Mouse (Mus musculus): ENCODE measurements around the gene Lrrc10. TPM values are rescaled to one million over a fixed set of nuclear protein-coding genes. Genes with fewer than 3 reads are reported as not detected.
A peak's percentile ranks its signal among the peaks of the same experiment; 100 is the strongest.
"Not testable (repeated sequence)": the region's sequence is repeated elsewhere in the genome, so short reads cannot be mapped to it uniquely, and the experiment has no call there.

Gene Lrrc10
- polyA plus RNA-seq, 1 experiment from 2014 or later = not detected

DNA sequence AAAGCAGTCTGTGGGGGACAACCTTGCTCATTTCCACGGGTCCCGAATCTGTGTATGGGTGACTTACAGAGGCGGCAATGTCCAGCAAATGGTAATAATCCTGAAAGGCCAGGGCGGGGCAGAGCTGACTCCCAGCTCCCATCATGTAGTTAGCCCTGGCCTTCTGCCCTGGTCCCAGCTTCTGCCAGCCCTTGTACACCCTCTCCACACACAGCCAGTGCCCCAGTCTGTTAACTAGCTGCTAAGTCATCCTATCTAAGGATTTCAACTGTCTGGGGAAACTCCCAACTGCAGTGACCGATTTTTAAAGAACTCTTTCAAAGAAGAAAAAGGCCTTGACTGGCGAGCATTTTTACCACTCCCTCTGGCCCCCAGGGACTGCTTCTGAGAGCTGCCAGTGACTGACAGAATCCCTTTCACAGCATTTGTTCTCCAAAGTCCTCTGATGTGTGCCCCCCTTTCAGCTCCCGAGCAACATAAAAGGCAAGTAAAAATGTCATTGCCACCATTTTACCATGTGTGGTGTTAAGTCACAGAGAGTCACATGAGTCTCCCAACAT is 26.8 kb upstream of the Lrrc10 start:
- H3K9ac ChIP-seq = no peak overlapping the region
- no peaks in the 10 kb centered on the region for H3K9me3 ChIP-seq (replicated peaks)
- H3K27ac ChIP-seq = no peak overlapping the region
- H3K4me3 ChIP-seq = no peak overlapping the region
- H3K27me3 ChIP-seq = no peaks in the 10 kb centered on the region; the same call in 1 of the 2 replicates
- 37% methylated on average over 7 of the region's 7 CpGs for WGBS
- ATAC-seq (ENCODE audit: low FRiP score) = no peak
- no peaks in the 10 kb centered on the region for H3K36me3 ChIP-seq
- no peak overlapping the region for H3K4me2 ChIP-seq (replicated peaks)
- peaks cover 23% of the 10 kb centered on the region for H3K4me1 ChIP-seq

DNA sequence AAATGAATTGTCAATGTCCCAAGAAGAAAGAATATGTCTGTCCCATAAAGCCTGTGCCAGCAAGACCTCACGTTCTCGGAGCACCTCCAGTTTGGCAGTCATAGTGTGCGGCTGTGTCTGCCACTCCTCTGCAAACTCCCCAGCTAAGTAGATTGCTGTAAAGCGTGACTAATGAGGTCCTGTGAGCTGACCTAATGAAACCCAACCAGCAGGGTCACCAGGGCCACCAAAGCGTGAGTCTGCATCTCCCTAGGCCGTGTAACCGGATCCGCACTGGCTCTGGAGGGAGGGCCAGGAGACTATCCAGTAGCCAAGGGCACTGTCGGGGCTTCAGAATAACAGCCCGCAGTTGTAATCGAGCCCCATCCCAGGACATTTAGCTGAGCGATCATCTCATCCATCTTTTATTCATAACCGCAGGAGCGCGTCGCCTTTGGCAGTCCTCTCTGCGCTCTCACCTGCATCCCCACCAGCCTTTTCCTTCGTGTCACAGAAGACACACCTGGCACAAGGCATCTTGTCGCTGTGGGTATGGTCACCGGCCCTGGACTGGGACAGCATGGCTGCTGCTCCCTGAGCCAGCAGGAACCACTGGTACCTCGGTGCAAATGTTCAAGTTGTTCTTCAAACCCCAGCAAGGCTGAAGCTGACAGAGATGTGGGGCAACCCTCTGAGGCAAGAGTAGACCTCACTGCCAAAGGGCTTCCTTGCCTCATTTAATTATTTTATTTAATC is 24.0 kb upstream of the Lrrc10 start:
- 22% methylated on average over 21 of the region's 21 CpGs for WGBS
- Histone ChIP-seq H3K27me3 (peaks cover 8% of the 10 kb centered on the region; the same call in 1 of the 2 replicates), H3K9me3 (replicated peaks) (no peaks in the 10 kb centered on the region), H3K27ac (no peak overlapping the region), H3K36me3 (no peaks in the 10 kb centered on the region), H3K4me3 (no peak overlapping the region), H3K9ac (no peak overlapping the region), H3K4me2 (replicated peaks) (peak overlapping the region; percentile 11; the same call in 1 of the 2 replicates), H3K4me1 (peaks cover 22% of the 10 kb centered on the region)
- peak; percentile 74 for ATAC-seq (ENCODE audit: low FRiP score)

DNA sequence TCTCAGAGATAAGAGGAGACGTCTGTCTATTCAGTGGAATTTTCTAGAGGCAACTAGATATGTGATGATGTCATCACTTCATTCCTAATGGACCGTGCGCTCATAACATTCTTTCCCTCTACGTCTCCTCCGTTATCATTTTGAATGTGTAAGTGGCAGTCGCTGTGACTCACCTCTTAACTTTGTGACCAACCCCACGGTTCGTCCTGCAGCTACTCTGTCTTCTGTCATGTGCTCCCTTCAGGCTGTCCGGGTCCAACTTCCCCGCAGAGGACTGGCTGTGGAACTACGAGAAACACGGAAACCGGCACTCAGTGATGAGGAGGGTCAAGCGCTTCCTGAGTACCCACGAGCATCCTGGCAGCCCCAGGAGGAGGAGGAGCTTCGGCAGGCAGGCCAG is 21.4 kb upstream of the Lrrc10 start:
- WGBS = 60% methylated on average over 16 of the region's 16 CpGs
- no peak overlapping the region for H3K9ac ChIP-seq

DNA sequence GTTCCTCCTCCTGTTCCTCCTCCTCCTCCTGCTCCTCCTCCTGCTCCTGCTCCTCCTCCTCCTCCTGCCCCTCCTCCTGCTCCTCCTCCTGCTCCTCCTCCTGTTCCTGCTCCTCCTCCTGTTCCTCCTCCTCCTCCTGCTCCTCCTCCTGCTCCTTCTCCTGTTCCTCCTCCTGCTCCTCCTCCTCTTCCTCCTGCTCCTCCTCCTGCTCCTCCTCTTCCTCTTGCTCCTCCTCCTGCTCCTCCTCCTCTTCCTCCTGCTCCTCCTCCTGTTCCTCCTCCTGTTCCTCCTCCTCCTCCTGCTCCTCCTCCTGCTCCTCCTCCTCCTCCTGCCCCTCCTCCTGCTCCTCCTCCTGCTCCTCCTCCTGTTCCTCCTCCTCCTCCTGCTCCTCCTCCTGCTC is 19.4 kb upstream of the Lrrc10 start:
- H3K27ac ChIP-seq; H3K27me3 ChIP-seq; H3K36me3 ChIP-seq; H3K9me3 ChIP-seq (replicated peaks); ATAC-seq (ENCODE audit: low FRiP score); H3K4me3 ChIP-seq; H3K4me2 ChIP-seq (replicated peaks); H3K9ac ChIP-seq: not testable (repeated sequence)
- H3K4me1 ChIP-seq = peaks cover 11% of the 10 kb centered on the region

More for the DNA sequence above, 21.4 kb upstream of the Lrrc10 start:
- ATAC-seq (ENCODE audit: low FRiP score) = no peak
- Histone ChIP-seq H3K4me3 (no peak overlapping the region), H3K27ac (no peak overlapping the region), H3K4me1 (peaks cover 13% of the 10 kb centered on the region), H3K27me3 (peaks cover 8% of the 10 kb centered on the region; the same call in 1 of the 2 replicates), H3K9me3 (replicated peaks) (no peaks in the 10 kb centered on the region), H3K4me2 (replicated peaks) (peak overlapping the region; percentile 23), H3K36me3 (no peaks in the 10 kb centered on the region)

DNA sequence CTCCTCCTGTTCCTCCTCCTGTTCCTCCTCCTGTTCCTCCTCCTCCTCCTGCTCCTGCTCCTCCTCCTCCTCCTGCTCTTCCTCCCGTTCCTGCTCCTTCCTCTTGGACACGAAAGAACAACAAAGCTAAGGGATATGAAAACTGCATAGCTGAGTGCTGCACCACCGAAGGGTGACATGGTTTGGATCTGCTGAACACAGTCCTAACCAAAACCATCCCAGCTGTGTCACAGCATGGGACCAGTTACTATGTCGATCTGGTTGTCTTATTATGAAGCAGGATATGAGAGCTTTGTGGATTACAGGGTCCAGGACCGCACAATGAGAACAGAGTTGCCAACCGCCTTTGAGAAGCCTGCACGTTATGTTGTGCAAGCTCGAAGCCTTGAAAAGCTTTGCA is 19.0 kb upstream of the Lrrc10 start:
- no peak overlapping the region for H3K9ac ChIP-seq
- no peaks in the 10 kb centered on the region for H3K36me3 ChIP-seq
- H3K9me3 ChIP-seq (replicated peaks) = no peaks in the 10 kb centered on the region
- ATAC-seq (ENCODE audit: low FRiP score) = no peak
- H3K4me1 ChIP-seq = peaks cover 7% of the 10 kb centered on the region
- no peak overlapping the region for H3K4me2 ChIP-seq (replicated peaks)
- no peak overlapping the region for H3K27ac ChIP-seq
- H3K27me3 ChIP-seq = peaks cover 8% of the 10 kb centered on the region; the same call in 1 of the 2 replicates
- H3K4me3 ChIP-seq = no peak overlapping the region
- WGBS = 73% methylated on average over 8 of the region's 8 CpGs

DNA sequence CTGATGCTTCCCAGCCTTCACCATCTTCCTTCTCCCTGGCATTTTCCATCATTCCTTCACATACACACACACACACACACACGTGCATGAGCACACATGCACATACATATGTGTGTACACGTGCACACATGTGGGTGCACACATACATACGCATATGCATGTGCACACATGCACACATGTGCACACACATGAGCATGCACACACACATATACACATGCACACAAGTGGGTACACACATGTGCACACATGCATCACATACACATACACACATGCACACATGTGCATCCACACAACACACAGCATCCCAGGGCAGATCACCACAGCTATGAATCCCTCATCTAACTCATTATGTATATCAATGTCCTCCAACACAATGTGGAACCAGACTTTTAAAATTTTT is 14.0 kb upstream of the Lrrc10 start:
- Histone ChIP-seq H3K4me1 (peaks cover 5% of the 10 kb centered on the region), H3K4me2 (replicated peaks) (no peak overlapping the region), H3K27ac (no peak overlapping the region), H3K4me3 (no peak overlapping the region), H3K9ac (no peak overlapping the region), H3K27me3 (no peaks in the 10 kb centered on the region), H3K36me3 (no peaks in the 10 kb centered on the region), H3K9me3 (replicated peaks) (no peaks in the 10 kb centered on the region)
- no peak for ATAC-seq (ENCODE audit: low FRiP score)
- 90% methylated on average over 3 of the region's 3 CpGs for WGBS

DNA sequence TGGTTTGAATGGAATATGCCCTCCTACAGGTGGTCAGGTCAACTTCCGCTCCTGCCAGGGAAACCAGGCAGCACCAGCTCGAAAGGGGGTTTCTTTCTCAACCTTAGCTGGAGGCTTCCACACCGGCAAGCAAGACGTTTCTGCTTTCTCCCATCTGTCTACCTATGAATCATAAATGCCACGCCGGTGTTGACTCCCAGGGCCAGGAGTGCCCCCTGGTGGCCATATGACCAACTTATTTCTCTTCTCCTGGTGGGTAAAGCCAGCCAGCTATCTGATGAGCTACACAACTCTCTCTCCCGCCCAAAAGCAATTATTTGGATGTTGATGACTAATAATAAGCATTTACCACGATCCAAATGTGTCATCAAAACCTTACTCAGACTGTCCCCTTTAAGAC is 11.4 kb upstream of the Lrrc10 start:
- peaks cover 5% of the 10 kb centered on the region for H3K4me1 ChIP-seq
- no peaks in the 10 kb centered on the region for H3K9me3 ChIP-seq (replicated peaks)
- no peak for ATAC-seq (ENCODE audit: low FRiP score)
- no peak overlapping the region for H3K27ac ChIP-seq
- H3K9ac ChIP-seq = no peak overlapping the region
- 34% methylated on average over 8 of the region's 8 CpGs for WGBS
- no peaks in the 10 kb centered on the region for H3K27me3 ChIP-seq
- H3K4me3 ChIP-seq = no peak overlapping the region
- H3K36me3 ChIP-seq = no peaks in the 10 kb centered on the region
- no peak overlapping the region for H3K4me2 ChIP-seq (replicated peaks)

DNA sequence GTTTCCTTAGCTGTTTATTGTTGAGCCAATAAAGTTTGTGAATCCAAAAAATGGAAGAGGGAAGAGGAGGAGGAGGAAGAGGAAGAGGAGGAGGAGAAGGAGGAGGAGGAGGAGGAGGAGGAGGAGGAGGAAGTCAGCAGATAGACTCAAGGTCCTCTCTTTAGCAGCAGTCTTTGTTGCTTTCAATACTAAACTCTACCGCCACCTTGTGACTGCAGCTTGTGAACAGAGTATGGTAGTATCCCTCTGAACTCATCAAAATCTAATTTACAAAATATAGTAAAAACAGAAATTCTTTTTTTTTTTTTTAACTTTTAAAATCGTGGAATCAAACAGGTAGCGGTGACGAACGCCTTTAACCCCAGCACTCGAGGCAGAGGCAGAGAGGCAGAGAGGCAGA is 4.8 kb upstream of the Lrrc10 start:
- no peak for ATAC-seq (ENCODE audit: low FRiP score)
- 66% methylated on average over 6 of the region's 6 CpGs for WGBS
- H3K36me3 ChIP-seq = no peaks in the 10 kb centered on the region
- no peak overlapping the region for H3K4me2 ChIP-seq (replicated peaks)
- no peak overlapping the region for H3K4me3 ChIP-seq
- H3K27me3 ChIP-seq = no peaks in the 10 kb centered on the region
- peaks cover 3% of the 10 kb centered on the region for H3K4me1 ChIP-seq
- H3K9me3 ChIP-seq (replicated peaks) = no peaks in the 10 kb centered on the region
- H3K9ac ChIP-seq = no peak overlapping the region
- no peak overlapping the region for H3K27ac ChIP-seq

DNA sequence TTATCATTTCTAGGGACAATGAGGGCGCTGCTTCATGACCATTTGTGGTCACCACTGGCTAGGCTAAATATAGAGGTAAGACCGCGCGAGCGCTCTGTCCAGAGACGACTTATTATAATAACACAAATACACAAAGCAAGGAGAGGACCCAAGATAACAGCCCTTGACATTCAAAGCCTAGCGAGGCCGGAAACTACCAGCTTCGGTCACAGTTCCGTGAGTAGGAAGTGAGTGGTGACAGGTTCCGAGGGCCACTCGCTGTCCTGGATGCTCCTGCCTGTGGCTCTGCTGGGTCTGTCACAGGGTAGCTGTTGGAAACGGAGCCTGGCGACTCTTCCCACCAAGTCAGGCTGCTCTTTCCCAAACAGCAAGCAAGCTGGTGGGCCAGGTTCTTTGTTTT is 2.8 kb upstream of the Lrrc10 start:
- H3K4me2 ChIP-seq (replicated peaks) = no peak overlapping the region
- no peak for ATAC-seq (ENCODE audit: low FRiP score)
- no peaks in the 10 kb centered on the region for H3K9me3 ChIP-seq (replicated peaks)
- H3K4me1 ChIP-seq = peaks cover 10% of the 10 kb centered on the region
- no peaks in the 10 kb centered on the region for H3K27me3 ChIP-seq
- H3K4me3 ChIP-seq = no peak overlapping the region
- no peak overlapping the region for H3K9ac ChIP-seq
- WGBS = 88% methylated on average over 14 of the region's 14 CpGs
- no peaks in the 10 kb centered on the region for H3K36me3 ChIP-seq
- no peak overlapping the region for H3K27ac ChIP-seq

DNA sequence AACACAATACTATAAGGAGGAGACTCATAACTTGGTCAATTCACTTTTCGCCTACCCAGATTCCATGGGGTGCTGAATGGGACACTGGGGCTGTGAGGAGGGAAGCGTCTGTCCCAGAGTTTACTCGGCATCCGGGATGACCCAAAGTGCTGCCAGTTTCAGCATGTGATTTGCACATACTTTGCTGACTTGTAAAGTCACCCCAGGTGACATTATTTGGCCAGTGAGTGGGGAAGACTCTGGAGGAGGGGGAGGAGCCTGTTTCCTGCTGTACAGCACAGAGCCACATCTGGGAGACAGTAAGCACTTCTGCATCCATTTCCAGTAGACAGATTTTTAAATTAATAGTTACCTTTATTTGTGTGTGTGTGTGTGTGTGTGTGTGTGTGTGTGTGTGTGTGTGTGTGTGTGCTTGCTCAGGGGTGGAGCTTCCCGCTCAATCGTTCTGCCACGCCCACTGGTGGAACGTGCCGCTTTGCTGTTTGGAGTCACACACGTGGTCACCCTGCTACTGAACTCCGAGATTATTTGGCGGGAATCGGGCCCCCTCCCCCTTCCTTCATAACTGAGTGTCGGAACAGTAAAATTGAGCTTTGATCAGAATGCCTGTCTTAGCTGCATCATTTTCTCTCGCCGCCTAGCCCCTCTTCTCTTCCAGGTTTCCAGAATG is 1.5 kb upstream of the Lrrc10 start:
- H3K27me3 ChIP-seq; H3K9me3 ChIP-seq (replicated peaks); ATAC-seq (ENCODE audit: low FRiP score); H3K36me3 ChIP-seq; H3K27ac ChIP-seq; H3K9ac ChIP-seq; H3K4me3 ChIP-seq: not testable (repeated sequence)
- Histone ChIP-seq H3K4me2 (replicated peaks) (peak overlapping the region; percentile 13; the same call in 1 of the 2 replicates), H3K4me1 (peaks cover 10% of the 10 kb centered on the region)
- 44% methylated on average over 16 of the region's 16 CpGs for WGBS

DNA sequence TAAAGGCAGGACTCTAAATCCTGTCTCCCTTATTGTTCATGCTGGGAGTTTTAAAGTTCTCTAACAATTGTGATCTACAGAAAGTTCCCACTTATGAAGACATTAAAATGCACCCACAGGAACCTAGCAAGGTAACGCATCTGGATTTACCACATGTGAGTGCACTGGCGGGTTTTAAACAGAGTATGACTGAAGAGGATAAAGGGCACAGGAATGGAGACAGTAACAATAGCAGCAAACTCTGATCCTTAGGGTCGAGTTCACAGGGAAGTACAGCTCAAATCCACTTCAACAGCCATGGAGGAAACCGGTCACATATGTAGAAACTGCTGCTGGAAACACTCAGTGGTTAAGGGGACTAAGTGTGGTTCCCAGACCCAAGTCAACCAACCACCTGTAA is 4.1 kb downstream of the Lrrc10 start:
- Histone ChIP-seq H3K27ac (no peak overlapping the region), H3K9ac (no peak overlapping the region), H3K4me3 (no peak overlapping the region), H3K9me3 (replicated peaks) (no peaks in the 10 kb centered on the region), H3K4me2 (replicated peaks) (no peak overlapping the region), H3K4me1 (peaks cover 10% of the 10 kb centered on the region), H3K36me3 (peaks cover 54% of the 10 kb centered on the region), H3K27me3 (no peaks in the 10 kb centered on the region)
- 82% methylated on average over 4 of the region's 4 CpGs for WGBS
- no peak for ATAC-seq (ENCODE audit: low FRiP score)

DNA sequence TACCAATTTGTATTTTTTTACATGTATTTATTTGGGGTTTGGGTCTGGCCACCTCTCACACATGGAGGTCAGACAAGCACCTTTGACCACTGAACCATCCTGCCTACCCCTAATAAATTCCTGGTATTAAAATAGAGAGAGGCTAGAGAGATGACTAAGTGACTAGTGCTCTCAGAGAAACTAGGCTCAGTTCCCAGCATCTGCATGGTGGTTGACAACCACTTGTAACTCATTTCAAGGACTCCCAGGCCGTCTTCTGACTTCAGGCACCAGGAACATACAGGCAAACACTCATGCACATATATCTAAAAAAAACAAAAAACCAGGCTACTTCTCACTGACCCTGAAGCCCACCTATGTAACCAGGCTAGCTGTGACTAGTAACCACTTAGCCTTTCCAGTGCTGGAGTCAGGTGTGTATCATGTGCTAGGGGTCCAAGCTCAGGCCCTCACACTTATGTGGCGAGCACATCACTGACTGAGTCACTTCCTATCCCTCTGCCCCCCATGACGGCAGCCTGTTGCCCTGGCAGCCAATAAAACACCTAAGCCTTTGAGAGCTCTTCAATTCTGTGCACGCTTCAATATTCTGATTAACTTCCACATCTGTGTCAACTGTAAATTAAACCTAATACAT is 4.9 kb downstream of the Lrrc10 start:
- Histone ChIP-seq H3K36me3 (peaks cover 61% of the 10 kb centered on the region), H3K27ac (no peak overlapping the region), H3K4me1 (peaks cover 10% of the 10 kb centered on the region), H3K27me3 (no peaks in the 10 kb centered on the region), H3K4me2 (replicated peaks) (no peak overlapping the region), H3K9me3 (replicated peaks) (no peaks in the 10 kb centered on the region), H3K4me3 (no peak overlapping the region), H3K9ac (no peak overlapping the region)
- ATAC-seq (ENCODE audit: low FRiP score) = no peak
- 81% methylated on average over 4 of the region's 4 CpGs for whole genome bisulfite sequencing

Measured in hindbrain, embryonic 12.5 days (tissue).